Mouse (Mus musculus) E14TG2a.4 (cell line): ENCODE measurements around the gene Sh2b3.

ENCODE experiments used
- CTCF ChIP-seq: conservative IDR thresholded peaks from 2 replicates; pipeline ENCODE4 v1.5.1; 2014; ENCODE audit warnings: low read length
- POU5F1 ChIP-seq: IDR thresholded peaks from 2 replicates; pipeline ENCODE4 v1.6.1; 2014; ENCODE audit warnings: low read length, borderline replicate concordance

GRCm38 (mm10) chr5:121848035-121848519 lies 10.6 kb upstream of the Sh2b3 start:
- no peak for TF ChIP-seq CTCF
- no peak for TF ChIP-seq POU5F1
